Mouse (Mus musculus) cortical plate, adult 2 months (tissue): Measurements from ENCODE around the gene Nrxn3. TPM values are rescaled to one million over a fixed set of nuclear protein-coding genes. Genes with fewer than 3 reads are reported as not detected.

ENCODE experiments used
- H3K27ac ChIP-seq: fragments of 200-500 bp; 2 replicates; pipeline ENCODE4 v1.5.1; 2012; ENCODE audit warnings: low read length, control low read depth, inconsistent platforms; ENCODE audit not compliant: insufficient read depth
- H3K4me1 ChIP-seq: fragments of 200-500 bp; 2 replicates; pipeline ENCODE4 v1.6.1; 2011; ENCODE audit warnings: low read length; ENCODE audit not compliant: control insufficient read depth, insufficient read depth
- H3K4me3 ChIP-seq: fragments of 200-500 bp; 2 replicates; pipeline ENCODE4 v1.5.1; 2011; ENCODE audit warnings: mild to moderate bottlenecking, low read length, control low read depth; ENCODE audit not compliant: insufficient read depth
- CTCF ChIP-seq: fragments of 200-500 bp; IDR thresholded peaks from 2 replicates; pipeline ENCODE4 v1.5.1; 2011; ENCODE audit warnings: mild to moderate bottlenecking, control low read depth, low read length; ENCODE audit not compliant: insufficient read depth; ENCODE audit errors: extremely low read depth
- POLR2A ChIP-seq: fragments of 200-500 bp; IDR thresholded peaks from 2 replicates; pipeline ENCODE4 v1.6.1; 2011; ENCODE audit warnings: mild to moderate bottlenecking, low read length, control low read depth; ENCODE audit not compliant: insufficient read depth; ENCODE audit errors: extremely low read depth
- polyA plus RNA-seq: library from polyadenylated mRNA; depleted of rRNA; stranded (reverse); fragments of >200 nt; gene quantifications from 2 replicates; pipeline ENCODE4 v1.2.3, GENCODE M21; 2012

Nrxn3 gene
- polyA plus RNA-seq, 1 experiment, result 70.2 TPM

DNA sequence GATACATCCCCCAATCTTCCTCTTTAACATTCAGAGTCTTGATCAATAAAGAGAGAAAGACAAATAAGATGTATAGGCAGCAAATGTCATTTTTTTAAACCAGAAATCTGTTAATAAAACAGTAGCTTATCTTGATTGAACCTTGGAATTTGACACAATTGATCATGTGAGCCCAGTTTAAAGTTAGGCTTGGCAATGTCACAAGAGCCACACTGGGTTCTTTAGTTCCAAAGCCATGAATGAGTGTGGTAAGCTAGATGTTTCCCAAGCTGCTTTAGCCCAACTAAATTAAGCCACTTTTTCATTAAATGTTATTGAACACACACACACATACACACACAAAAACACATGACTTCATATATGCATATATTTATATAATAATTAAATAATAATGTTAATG lies 786.3 kb downstream of the Nrxn3 start:
- no peak overlapping the region for H3K27ac ChIP-seq
- no peak for TF ChIP-seq CTCF
- TF ChIP-seq POLR2A, result no peak
- no peaks in the 10 kb centered on the region for H3K4me1 ChIP-seq
- no peak overlapping the region for H3K4me3 ChIP-seq

DNA sequence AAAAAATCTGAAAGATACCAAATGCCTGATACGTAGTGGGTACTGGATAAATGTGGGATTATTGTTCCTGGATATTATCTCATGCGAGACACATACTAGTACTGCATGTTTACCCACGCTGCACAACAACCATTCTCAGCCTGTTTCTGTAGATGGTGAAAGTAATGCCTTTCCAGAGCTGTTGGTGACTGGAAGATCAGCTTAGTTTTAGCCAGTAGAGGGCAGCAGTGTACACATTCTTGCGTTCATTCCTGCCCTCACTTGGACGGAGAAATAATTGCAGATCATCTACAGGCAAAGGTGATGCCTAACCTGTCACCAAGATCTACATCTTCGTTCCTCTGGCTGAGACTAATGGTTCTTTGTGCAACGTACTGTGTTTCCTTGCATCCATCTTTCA lies 791.1 kb downstream of the Nrxn3 start:
- TF ChIP-seq POLR2A (no peak), CTCF (peak; percentile 92)
- no peaks in the 10 kb centered on the region for H3K4me1 ChIP-seq
- H3K27ac ChIP-seq, result no peak overlapping the region
- H3K4me3 ChIP-seq, result no peak overlapping the region

DNA sequence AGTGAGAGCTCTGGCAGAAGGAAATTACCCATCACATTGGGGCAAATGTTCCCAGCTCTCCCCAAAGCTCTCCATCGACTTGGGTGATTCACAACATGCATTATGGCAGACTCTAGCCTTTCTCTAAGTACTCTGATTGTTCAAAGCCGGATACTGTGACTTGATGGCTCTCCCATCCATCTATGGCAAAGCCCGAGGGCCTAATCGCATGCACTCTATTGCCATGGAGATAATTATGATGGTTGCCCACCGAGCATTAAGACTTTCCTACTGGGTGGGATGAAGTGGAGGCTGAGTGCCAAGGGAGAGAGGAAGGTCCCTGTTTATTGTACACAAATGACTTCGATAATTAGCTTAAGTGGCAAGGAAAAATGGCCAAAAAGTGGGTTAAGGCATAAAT lies 793.4 kb downstream of the Nrxn3 start:
- H3K27ac ChIP-seq, result no peak overlapping the region
- TF ChIP-seq CTCF, result no peak
- TF ChIP-seq POLR2A, result no peak

DNA sequence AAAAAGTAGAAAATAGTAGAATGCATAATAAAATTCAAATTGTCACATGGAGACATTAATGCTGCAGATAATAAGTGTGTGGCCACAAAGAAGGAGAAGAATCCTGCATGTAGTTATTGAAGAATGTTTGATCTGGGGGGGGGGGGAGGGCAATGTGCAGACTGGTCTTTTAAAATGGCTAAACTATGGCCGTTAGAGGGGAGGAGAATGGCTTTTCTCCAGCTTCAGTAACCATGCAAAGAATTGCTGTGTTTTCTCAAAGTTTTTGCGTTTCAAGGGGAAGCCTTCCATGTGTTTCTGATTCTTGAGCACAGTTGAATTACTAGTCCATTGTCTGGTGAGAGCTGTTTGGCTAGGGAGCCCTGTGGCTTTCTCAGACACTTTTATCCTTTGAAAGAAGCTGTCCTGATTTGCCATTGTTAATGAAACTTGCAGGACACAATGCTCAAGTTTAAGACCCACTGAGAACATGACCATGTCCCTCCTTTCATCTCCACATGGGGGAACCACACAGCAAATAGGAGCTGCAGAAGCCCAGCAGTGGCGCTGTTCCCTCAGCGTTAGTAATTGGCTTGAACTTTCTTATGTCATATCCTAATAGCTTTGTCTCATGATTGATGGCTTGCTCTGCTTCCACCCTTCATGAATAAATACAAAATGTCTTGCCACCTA lies 808.1 kb downstream of the Nrxn3 start:
- no peak overlapping the region for H3K27ac ChIP-seq
- no peaks in the 10 kb centered on the region for H3K4me1 ChIP-seq
- peak; percentile 22; the same call in 1 of the 2 replicates for TF ChIP-seq CTCF
- TF ChIP-seq POLR2A, result no peak
- H3K4me3 ChIP-seq, result no peak overlapping the region

More for the DNA sequence above, 793.4 kb downstream of the Nrxn3 start:
- no peak overlapping the region for H3K4me3 ChIP-seq
- no peaks in the 10 kb centered on the region for H3K4me1 ChIP-seq

DNA sequence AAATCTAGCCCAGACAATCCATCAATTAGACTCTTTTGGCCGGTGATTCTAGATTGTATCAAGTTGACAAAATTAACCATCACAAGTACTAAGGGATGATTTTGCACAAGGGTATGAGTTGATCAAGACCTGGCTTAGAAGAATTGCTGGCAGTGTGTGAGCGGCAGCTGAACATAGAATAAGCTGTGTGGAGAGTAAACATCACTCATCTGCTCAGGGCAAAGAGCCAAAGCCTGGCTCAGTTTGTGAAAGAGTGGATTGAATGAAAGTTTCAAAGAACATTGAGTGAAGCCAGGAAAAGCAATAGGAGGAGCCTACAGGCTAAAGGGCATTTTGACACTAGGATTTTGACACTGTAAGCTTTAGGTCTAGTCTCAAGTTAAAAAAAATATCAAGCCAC lies 828.6 kb downstream of the Nrxn3 start:
- no peaks in the 10 kb centered on the region; the same call in 1 of the 2 replicates for H3K4me1 ChIP-seq
- no peak for TF ChIP-seq CTCF
- TF ChIP-seq POLR2A, result no peak
- no peak overlapping the region for H3K4me3 ChIP-seq
- no peak overlapping the region for H3K27ac ChIP-seq

DNA sequence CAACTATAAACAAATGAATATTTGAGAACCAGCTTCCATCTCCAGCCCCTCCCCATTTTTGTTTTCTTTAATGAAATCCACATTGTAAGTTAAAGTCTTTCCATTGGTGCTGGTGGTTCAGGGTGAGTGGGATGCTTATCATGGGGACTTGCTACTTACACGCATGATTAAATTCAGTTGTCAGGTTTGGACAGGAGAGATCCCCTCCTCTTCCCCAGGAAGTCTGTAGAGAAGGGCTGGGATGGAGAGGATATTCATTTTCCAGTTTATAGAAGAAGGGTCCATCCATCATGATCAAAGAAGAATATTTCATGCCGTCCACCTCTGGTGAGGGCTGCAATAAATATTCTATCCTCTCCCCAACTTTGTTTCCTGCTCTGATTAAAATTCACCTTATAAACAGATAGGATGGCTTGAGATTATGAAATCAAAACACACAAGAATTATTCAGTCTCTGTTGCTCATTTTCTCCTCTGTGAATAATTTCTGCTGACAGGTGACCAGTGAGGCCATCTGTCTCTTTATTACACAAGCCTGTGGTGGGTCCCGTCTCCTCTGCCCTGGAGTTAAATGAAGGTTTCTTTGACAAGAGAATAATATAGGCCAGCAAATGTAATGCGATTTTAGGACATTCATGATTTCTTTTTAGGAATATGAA lies 830.7 kb downstream of the Nrxn3 start:
- no peak for TF ChIP-seq CTCF
- TF ChIP-seq POLR2A, result no peak
- Histone ChIP-seq H3K4me1 (no peaks in the 10 kb centered on the region; the same call in 1 of the 2 replicates), H3K4me3 (no peak overlapping the region), H3K27ac (no peak overlapping the region)

DNA sequence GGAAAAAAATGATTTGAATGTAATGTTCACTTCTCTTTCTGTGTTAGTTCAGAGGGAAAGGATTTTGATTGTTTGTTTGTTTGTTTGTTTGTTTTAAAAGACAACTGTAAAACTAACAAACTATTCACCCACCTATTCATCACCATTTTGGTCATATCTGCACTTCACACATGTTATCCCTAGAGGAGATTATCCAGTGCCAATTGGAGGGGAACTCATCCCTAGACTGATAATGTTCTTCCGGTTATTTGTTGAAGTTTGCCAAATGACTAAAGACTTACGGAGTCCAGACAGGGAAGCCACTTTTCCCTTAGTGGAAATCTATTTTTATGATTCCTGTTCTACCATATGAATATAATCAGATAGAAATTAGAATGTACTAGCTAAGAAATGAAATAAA lies 831.5 kb downstream of the Nrxn3 start:
- Histone ChIP-seq H3K27ac (no peak overlapping the region), H3K4me3 (no peak overlapping the region), H3K4me1 (no peaks in the 10 kb centered on the region; the same call in 1 of the 2 replicates)
- TF ChIP-seq POLR2A, result no peak
- TF ChIP-seq CTCF, result no peak

DNA sequence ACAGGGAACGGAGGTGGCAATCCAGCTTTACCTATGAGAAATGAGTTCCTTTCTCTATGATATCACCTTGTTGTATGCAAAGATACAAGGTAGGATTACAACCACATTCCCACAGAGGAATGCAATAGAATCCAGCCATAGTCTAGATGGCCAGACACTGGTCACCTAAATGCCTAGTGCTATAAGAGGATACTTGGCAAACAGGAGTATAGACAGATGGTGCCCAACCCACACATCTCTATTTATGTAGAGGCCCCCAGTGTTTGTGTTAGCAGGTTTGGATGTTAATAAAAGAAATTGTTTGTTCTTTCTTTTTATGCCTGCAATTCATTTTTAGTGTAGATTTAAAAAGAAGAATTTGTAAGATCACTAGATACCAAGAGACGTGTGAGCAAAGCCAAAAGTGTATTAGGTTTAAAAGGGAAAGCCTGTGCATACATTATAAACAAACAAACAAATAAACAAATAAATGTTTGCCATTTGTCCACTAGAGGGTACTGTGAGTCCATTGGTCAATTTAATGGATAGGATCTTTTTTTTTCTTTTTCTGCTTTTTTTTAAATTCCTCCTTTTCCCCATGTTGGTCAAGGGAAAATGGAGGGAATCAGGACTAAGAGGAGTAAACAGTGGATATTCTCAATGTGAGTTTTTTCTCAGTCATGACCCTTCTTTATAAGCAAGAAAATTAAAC lies 832.2 kb downstream of the Nrxn3 start:
- Histone ChIP-seq H3K4me1 (no peaks in the 10 kb centered on the region; the same call in 1 of the 2 replicates), H3K4me3 (no peak overlapping the region), H3K27ac (no peak overlapping the region)
- TF ChIP-seq CTCF (no peak), POLR2A (no peak)

DNA sequence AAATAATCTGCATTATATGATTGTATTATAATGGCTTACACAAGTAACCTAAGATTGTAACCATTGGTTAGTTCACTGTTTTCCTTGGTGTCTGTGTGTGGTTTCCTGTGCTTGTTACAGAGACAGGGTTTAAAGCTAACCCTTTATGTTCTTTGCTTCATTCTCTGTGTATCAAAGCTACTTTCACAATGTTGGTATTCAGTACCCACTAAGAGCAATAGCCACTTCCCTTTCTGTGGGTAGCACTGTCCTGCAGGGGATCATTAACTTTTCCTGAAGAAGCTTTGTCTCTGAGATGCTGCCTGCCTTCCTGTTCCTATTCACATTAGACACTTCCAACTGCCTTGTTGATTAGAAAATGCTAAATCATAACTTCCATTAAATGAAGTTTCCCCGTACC lies 836.2 kb downstream of the Nrxn3 start:
- TF ChIP-seq CTCF (no peak), POLR2A (no peak)
- H3K27ac ChIP-seq, result no peak overlapping the region

More for the DNA sequence above, 836.2 kb downstream of the Nrxn3 start:
- no peaks in the 10 kb centered on the region; the same call in 1 of the 2 replicates for H3K4me1 ChIP-seq
- no peak overlapping the region for H3K4me3 ChIP-seq
